Mouse (Mus musculus) limb, embryonic 14.5 days (tissue): ENCODE results near the gene B430305J03Rik. TPM values are rescaled to one million over a fixed set of nuclear protein-coding genes. Genes with fewer than 3 reads are reported as not detected.

Experiments
- ATAC-seq: fragments of 200-750 bp; cut with Nextera tagmentation; 2 replicates; pipeline ENCODE4 v1.8.0; 2017; ENCODE audit warnings: low read depth, moderate number of reproducible peaks, moderate TSS enrichment; ENCODE audit not compliant: low FRiP score
- DNase-seq: peaks from one replicate; pipeline ENCODE4 v3.0.0-alpha.2; 2015; ENCODE audit warnings: low spot score
- H3K27ac ChIP-seq: fragments of 300-500 bp; sonication (generic); replicated peaks from 2 replicates; pipeline ENCODE4 v1.5.1; 2014; ENCODE audit warnings: low read depth, mild to moderate bottlenecking, low read length, moderate library complexity, mixed read lengths
- H3K27me3 ChIP-seq: fragments of 300-500 bp; sonication (generic); 2 replicates; pipeline ENCODE4 v1.6.1; 2014; ENCODE audit warnings: low read length, mixed read lengths; ENCODE audit not compliant: control insufficient read depth, insufficient read depth
- H3K36me3 ChIP-seq: fragments of 300-500 bp; sonication (generic); 2 replicates; pipeline ENCODE4 v1.6.1; 2014; ENCODE audit warnings: mild to moderate bottlenecking, low read length, moderate library complexity, mixed read lengths; ENCODE audit not compliant: control insufficient read depth, insufficient read depth
- H3K4me1 ChIP-seq: fragments of 300-500 bp; sonication (generic); 2 replicates; pipeline ENCODE4 v1.6.1; 2014; ENCODE audit warnings: antibody characterized with exemption, low read length, mixed read lengths; ENCODE audit not compliant: control insufficient read depth, insufficient read depth
- H3K4me2 ChIP-seq: fragments of 300-500 bp; sonication (generic); replicated peaks from 2 replicates; pipeline ENCODE4 v1.6.1; 2014; ENCODE audit warnings: low read depth, mild to moderate bottlenecking, low read length, moderate library complexity; ENCODE audit not compliant: severe bottlenecking
- H3K4me3 ChIP-seq: fragments of 300-500 bp; sonication (generic); replicated peaks from 2 replicates; pipeline ENCODE4 v1.5.1; 2014; ENCODE audit warnings: low read length
- H3K9ac ChIP-seq: fragments of 300-500 bp; sonication (generic); 2 replicates; pipeline ENCODE4 v1.6.1; 2014; ENCODE audit warnings: mild to moderate bottlenecking, low read depth, low read length, moderate library complexity; ENCODE audit not compliant: severe bottlenecking
- H3K9me3 ChIP-seq: fragments of 300-500 bp; sonication (generic); 2 replicates; pipeline ENCODE4 v1.6.1; 2016; ENCODE audit warnings: low read length; ENCODE audit not compliant: control insufficient read depth
- POLR2A ChIP-seq: fragments of 200-500 bp; IDR thresholded peaks from 2 replicates; pipeline ENCODE4 v1.8.0; 2012; ENCODE audit warnings: inconsistent platforms, mild to moderate bottlenecking, moderate library complexity, borderline replicate concordance; ENCODE audit not compliant: insufficient read depth, insufficient read length; ENCODE audit errors: extremely low read depth
- WGBS: fragments of 180-500 bp; shearing (Covaris S2); extraction: QIAGEN DNeasy Blood & Tissue Kit; methylation state at CpG from one replicate; pipeline ENCODE4 v1.1.7; 2014; 5-methylcytosine and 5-hydroxymethylcytosine counted together
- polyA plus RNA-seq, 2 experiments: library from polyadenylated mRNA; depleted of rRNA in 1 of 2; stranded (reverse) in 1 of 2; unstranded in 1 of 2; fragments of >200 nt; fragmentation: Nextera tagmentation in 1 of 2; extraction: Ambion mirVana in 1 of 2; gene quantifications; 2 replicates each; pipeline versions ENCODE4 v1.2.1 to v1.2.3; 2012 to 2014

B430305J03Rik gene
- polyA plus RNA-seq, 2 experiments: 0.34 TPM; not detected in 1

GRCm38 (mm10) chr3:61349433-61349832 is 16.3 kb downstream of the B430305J03Rik start:
- 58% methylated on average over 1 of the region's 1 CpGs for WGBS
- no peaks in the 10 kb centered on the region for H3K36me3 ChIP-seq
- ATAC-seq (no peak), DNase-seq (no peak)
- TF ChIP-seq POLR2A: no peak
- no peak overlapping the region for H3K27ac ChIP-seq
- no peaks in the 10 kb centered on the region for H3K4me1 ChIP-seq
- no peak overlapping the region for H3K4me3 ChIP-seq
- H3K9ac ChIP-seq: no peak overlapping the region
- H3K4me2 ChIP-seq: no peak overlapping the region
- no peaks in the 10 kb centered on the region for H3K9me3 ChIP-seq
- no peaks in the 10 kb centered on the region for H3K27me3 ChIP-seq

- DNase-seq (no peak), ATAC-seq (no peak)
- H3K9me3 ChIP-seq: no peaks in the 10 kb centered on the region
- no peak for TF ChIP-seq POLR2A
- 74% methylated on average over 4 of the region's 4 CpGs for WGBS
- no peak overlapping the region for H3K4me2 ChIP-seq
- H3K27ac ChIP-seq: no peak overlapping the region
- no peak overlapping the region for H3K9ac ChIP-seq
- H3K4me1 ChIP-seq: no peaks in the 10 kb centered on the region
- H3K36me3 ChIP-seq: no peaks in the 10 kb centered on the region
- H3K4me3 ChIP-seq: no peak overlapping the region
- H3K27me3 ChIP-seq: no peaks in the 10 kb centered on the region
These were observed 17.6 kb downstream of the B430305J03Rik start for GRCm38 (mm10) chr3:61348036-61348614.

GRCm38 (mm10) chr3:61345636-61346035 is 20.1 kb downstream of the B430305J03Rik start:
- WGBS: 18% methylated on average over 1 of the region's 1 CpGs
- no peak for TF ChIP-seq POLR2A
- no peaks in the 10 kb centered on the region for H3K4me1 ChIP-seq
- no peak overlapping the region for H3K4me3 ChIP-seq
- DNase-seq: peak; percentile 37
- no peak overlapping the region for H3K4me2 ChIP-seq
- no peaks in the 10 kb centered on the region for H3K9me3 ChIP-seq
- H3K27me3 ChIP-seq: no peaks in the 10 kb centered on the region
- H3K27ac ChIP-seq: no peak overlapping the region
- H3K9ac ChIP-seq: no peak overlapping the region
- no peaks in the 10 kb centered on the region for H3K36me3 ChIP-seq
- no peak for ATAC-seq

- no peak for ATAC-seq
- no peak for DNase-seq
- H3K27me3 ChIP-seq: no peaks in the 10 kb centered on the region
- no peak overlapping the region for H3K27ac ChIP-seq
- no peaks in the 10 kb centered on the region for H3K36me3 ChIP-seq
- H3K4me2 ChIP-seq: no peak overlapping the region
- TF ChIP-seq POLR2A: no peak
- no peaks in the 10 kb centered on the region for H3K9me3 ChIP-seq
- H3K4me1 ChIP-seq: no peaks in the 10 kb centered on the region
- no peak overlapping the region for H3K4me3 ChIP-seq
- H3K9ac ChIP-seq: no peak overlapping the region
- 78% methylated on average over 7 of the region's 7 CpGs for WGBS
These were observed 21.7 kb downstream of the B430305J03Rik start for GRCm38 (mm10) chr3:61344031-61344430.

- H3K4me1 ChIP-seq: no peaks in the 10 kb centered on the region
- DNase-seq (no peak), ATAC-seq (no peak)
- H3K36me3 ChIP-seq: no peaks in the 10 kb centered on the region
- no peaks in the 10 kb centered on the region for H3K9me3 ChIP-seq
- H3K4me2 ChIP-seq: no peak overlapping the region
- H3K4me3 ChIP-seq: no peak overlapping the region
- 88% methylated on average over 5 of the region's 5 CpGs for WGBS
- H3K27me3 ChIP-seq: no peaks in the 10 kb centered on the region
- H3K9ac ChIP-seq: no peak overlapping the region
- H3K27ac ChIP-seq: no peak overlapping the region
- no peak for TF ChIP-seq POLR2A
These were observed 25.4 kb downstream of the B430305J03Rik start for GRCm38 (mm10) chr3:61340321-61340720.
